Mouse (Mus musculus): ENCODE measurements around the gene Ercc1.

GRCm38 (mm10) chr7:19362276-19362675, 17.7 kb downstream of the Ercc1 start:
- TF ChIP-seq CTCF (IDR thresholded peaks at IDR 0.05; ENCODE audit: extremely low read depth, insufficient read depth, low read length) = no peak
- no peak for TF ChIP-seq POLR2A (IDR thresholded peaks at IDR 0.05; ENCODE audit: extremely low read depth, insufficient read depth, low read length)

All from cortical plate, adult 2 months (tissue).